Mouse (Mus musculus): Measurements from ENCODE around the gene Actn4.

DNA sequence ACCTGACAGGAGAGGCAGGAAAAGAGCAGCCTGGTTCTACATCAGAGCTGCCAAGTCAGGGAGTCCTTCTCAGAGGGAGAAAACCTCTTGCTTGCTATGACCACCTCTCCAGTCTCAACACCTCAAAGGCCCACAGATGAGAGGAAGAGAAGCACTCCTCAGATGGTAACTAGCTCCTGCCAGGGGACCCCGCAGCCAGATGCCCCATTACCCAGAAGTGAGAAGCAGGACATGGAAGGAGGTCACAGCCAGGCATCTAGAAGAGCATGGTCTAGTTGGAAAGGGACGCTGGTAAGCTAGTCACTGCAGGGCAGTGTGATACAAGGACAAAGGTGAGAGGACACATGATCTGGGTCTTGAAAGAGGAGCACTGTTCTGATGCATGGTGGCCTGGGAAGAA, 28.3 kb downstream of the Actn4 start:
- TF ChIP-seq CTCF (IDR thresholded peaks at IDR 0.05; ENCODE audit: low read depth) (no peak), EP300 (optimal IDR thresholded peaks at IDR 0.05) (no peak)
